Mouse (Mus musculus): ENCODE measurements around the gene Tmem108.

- TF ChIP-seq CTCF (IDR thresholded peaks at IDR 0.05; ENCODE audit: borderline replicate concordance, control insufficient read depth, extremely low read depth, insufficient read depth, low read length, poor library complexity) (no peak), POLR2A (IDR thresholded peaks at IDR 0.05; ENCODE audit: control insufficient read depth, extremely low read depth, insufficient read depth, low read length, poor library complexity) (no peak)
Measured at GRCm38 (mm10) chr9:103555334-103555733, 206.3 kb downstream of the Tmem108 start.

Data from thymus, adult 2 months (tissue).